Mouse (Mus musculus): ENCODE data around the gene Mecr. TPM values are rescaled to one million over a fixed set of nuclear protein-coding genes. Genes with fewer than 3 reads are reported as not detected.
A peak's percentile ranks its signal among the peaks of the same experiment; 100 is the strongest.

Gene Mecr
- polyA plus RNA-seq, 1 experiment from 2014 or later: 43.0 TPM

- H3K27ac ChIP-seq: no peak overlapping the region
- peaks cover 14% of the 10 kb centered on the region; the same call in 1 of the 2 replicates for H3K4me1 ChIP-seq (replicated peaks; ENCODE audit: insufficient read depth, low read length)
- DNase-seq (ENCODE audit: low spot score) (no peak), ATAC-seq (replicated peaks; ENCODE audit: low FRiP score, low read depth) (no peak)
- no peak overlapping the region for H3K9ac ChIP-seq (ENCODE audit: low read depth, low read length)
- no peak for TF ChIP-seq CTCF (IDR thresholded peaks at IDR 0.05; ENCODE audit: low read depth)
- H3K27me3 ChIP-seq (ENCODE audit: insufficient read depth, low read length): no peaks in the 10 kb centered on the region
- 84% methylated on average over 3 of the region's 3 CpGs for WGBS
- no peaks in the 10 kb centered on the region for H3K9me3 ChIP-seq (replicated peaks; ENCODE audit: low read length)
- H3K36me3 ChIP-seq (ENCODE audit: insufficient read depth, low read length): no peaks in the 10 kb centered on the region; the same call in 1 of the 2 replicates
- H3K4me3 ChIP-seq (replicated peaks; ENCODE audit: low read depth, low read length): no peak overlapping the region
- H3K4me2 ChIP-seq (ENCODE audit: low read length): no peak overlapping the region
These were observed 20.7 kb upstream of the Mecr start for GRCm38 (mm10) chr4:131822583-131822982.

- no peaks in the 10 kb centered on the region; the same call in 1 of the 2 replicates for H3K36me3 ChIP-seq (ENCODE audit: insufficient read depth, low read length)
- no peak overlapping the region for H3K4me3 ChIP-seq (replicated peaks; ENCODE audit: low read depth, low read length)
- no peak for TF ChIP-seq CTCF (IDR thresholded peaks at IDR 0.05; ENCODE audit: low read depth)
- H3K9me3 ChIP-seq (replicated peaks; ENCODE audit: low read length): no peaks in the 10 kb centered on the region
- no peak overlapping the region for H3K27ac ChIP-seq
- H3K9ac ChIP-seq (ENCODE audit: low read depth, low read length): no peak overlapping the region
- WGBS: 69% methylated on average over 3 of the region's 3 CpGs
- no peak overlapping the region for H3K4me2 ChIP-seq (ENCODE audit: low read length)
- no peaks in the 10 kb centered on the region for H3K27me3 ChIP-seq (ENCODE audit: insufficient read depth, low read length)
- ATAC-seq (replicated peaks; ENCODE audit: low FRiP score, low read depth) (no peak), DNase-seq (ENCODE audit: low spot score) (no peak)
- peaks cover 14% of the 10 kb centered on the region; the same call in 1 of the 2 replicates for H3K4me1 ChIP-seq (replicated peaks; ENCODE audit: insufficient read depth, low read length)
These were observed 18.3 kb upstream of the Mecr start for GRCm38 (mm10) chr4:131824939-131825338.

- H3K27me3 ChIP-seq (ENCODE audit: insufficient read depth, low read length): no peaks in the 10 kb centered on the region
- peak; percentile 60 for TF ChIP-seq CTCF (IDR thresholded peaks at IDR 0.05; ENCODE audit: low read depth)
- no peak overlapping the region for H3K27ac ChIP-seq
- H3K4me2 ChIP-seq (ENCODE audit: low read length): no peak overlapping the region
- no peaks in the 10 kb centered on the region for H3K9me3 ChIP-seq (replicated peaks; ENCODE audit: low read length)
- 44% methylated on average over 8 of the region's 8 CpGs for WGBS
- no peaks in the 10 kb centered on the region for H3K36me3 ChIP-seq (ENCODE audit: insufficient read depth, low read length)
- H3K4me1 ChIP-seq (replicated peaks; ENCODE audit: insufficient read depth, low read length): peaks cover 14% of the 10 kb centered on the region; the same call in 1 of the 2 replicates
- ATAC-seq (replicated peaks; ENCODE audit: low FRiP score, low read depth) (no peak), DNase-seq (ENCODE audit: low spot score) (no peak)
- H3K4me3 ChIP-seq (replicated peaks; ENCODE audit: low read depth, low read length): no peak overlapping the region
- no peak overlapping the region for H3K9ac ChIP-seq (ENCODE audit: low read depth, low read length)
These were observed 17.4 kb upstream of the Mecr start for GRCm38 (mm10) chr4:131825830-131826229.

GRCm38 (mm10) chr4:131826905-131827304 lies 16.4 kb upstream of the Mecr start:
- ATAC-seq (replicated peaks; ENCODE audit: low FRiP score, low read depth): peak; percentile 53; the same call in 1 of the 2 replicates
- no peaks in the 10 kb centered on the region for H3K27me3 ChIP-seq (ENCODE audit: insufficient read depth, low read length)
- H3K9me3 ChIP-seq (replicated peaks; ENCODE audit: low read length): no peaks in the 10 kb centered on the region
- H3K4me3 ChIP-seq (replicated peaks; ENCODE audit: low read depth, low read length): no peak overlapping the region
- H3K27ac ChIP-seq: no peak overlapping the region
- WGBS: 37% methylated on average over 6 of the region's 6 CpGs
- peak; percentile 84 for DNase-seq (ENCODE audit: low spot score)
- H3K4me2 ChIP-seq (ENCODE audit: low read length): peak overlapping the region; percentile 27; the same call in 1 of the 2 replicates
- no peak for TF ChIP-seq CTCF (IDR thresholded peaks at IDR 0.05; ENCODE audit: low read depth)
- peaks cover 14% of the 10 kb centered on the region; the same call in 1 of the 2 replicates for H3K4me1 ChIP-seq (replicated peaks; ENCODE audit: insufficient read depth, low read length)
- H3K9ac ChIP-seq (ENCODE audit: low read depth, low read length): no peak overlapping the region
- H3K36me3 ChIP-seq (ENCODE audit: insufficient read depth, low read length): no peaks in the 10 kb centered on the region

GRCm38 (mm10) chr4:131829123-131829522 lies 14.1 kb upstream of the Mecr start:
- TF ChIP-seq CTCF (IDR thresholded peaks at IDR 0.05; ENCODE audit: low read depth): no peak
- no peak for ATAC-seq (replicated peaks; ENCODE audit: low FRiP score, low read depth)
- Histone ChIP-seq H3K27ac (no peak overlapping the region), H3K4me3 (replicated peaks; ENCODE audit: low read depth, low read length) (no peak overlapping the region), H3K4me2 (ENCODE audit: low read length) (no peak overlapping the region), H3K27me3 (ENCODE audit: insufficient read depth, low read length) (no peaks in the 10 kb centered on the region), H3K9ac (ENCODE audit: low read depth, low read length) (no peak overlapping the region), H3K36me3 (ENCODE audit: insufficient read depth, low read length) (no peaks in the 10 kb centered on the region), H3K9me3 (replicated peaks; ENCODE audit: low read length) (no peaks in the 10 kb centered on the region), H3K4me1 (replicated peaks; ENCODE audit: insufficient read depth, low read length) (peaks cover 16% of the 10 kb centered on the region; the same call in 1 of the 2 replicates)
- WGBS: 87% methylated on average over 8 of the region's 8 CpGs
- no peak for DNase-seq (ENCODE audit: low spot score)

GRCm38 (mm10) chr4:131831546-131832045 lies 11.7 kb upstream of the Mecr start:
- no peak for DNase-seq (ENCODE audit: low spot score)
- WGBS: 74% methylated on average over 5 of the region's 5 CpGs
- no peak for TF ChIP-seq CTCF (IDR thresholded peaks at IDR 0.05; ENCODE audit: low read depth)

More at GRCm38 (mm10) chr4:131831546-131832045, 11.7 kb upstream of the Mecr start:
- Histone ChIP-seq H3K27me3 (ENCODE audit: insufficient read depth, low read length) (no peaks in the 10 kb centered on the region), H3K9me3 (replicated peaks; ENCODE audit: low read length) (no peaks in the 10 kb centered on the region), H3K4me2 (ENCODE audit: low read length) (no peak overlapping the region), H3K36me3 (ENCODE audit: insufficient read depth, low read length) (no peaks in the 10 kb centered on the region), H3K4me1 (replicated peaks; ENCODE audit: insufficient read depth, low read length) (peaks cover 10% of the 10 kb centered on the region; the same call in 1 of the 2 replicates), H3K27ac (no peak overlapping the region), H3K4me3 (replicated peaks; ENCODE audit: low read depth, low read length) (no peak overlapping the region), H3K9ac (ENCODE audit: low read depth, low read length) (no peak overlapping the region)
- no peak for ATAC-seq (replicated peaks; ENCODE audit: low FRiP score, low read depth)

All from kidney, postnatal 0 days (tissue).